Mouse (Mus musculus): ENCODE data around the gene Ihh.

GRCm38 (mm10) chr1:74901686-74902085, 49.8 kb downstream of the Ihh start:
- TF ChIP-seq CTCF (IDR thresholded peaks at IDR 0.05; ENCODE audit: low read depth) (peak; percentile 44; the same call in 1 of the 2 replicates), EP300 (IDR thresholded peaks at IDR 0.05; ENCODE audit: low read depth) (no peak)

All from liver, embryonic 14.5 days (tissue).